Mouse (Mus musculus) MEL (cell line): ENCODE measurements at regions not wholly inside any gene's neighbourhood (a gene's known extent, or its start where the extent isn't known, plus 50 kb on each side); places are given as distances from the start of the nearest gene placed in this dataset.

ENCODE experiments used
- DNase-seq: peaks from one replicate; pipeline ENCODE4 v3.0.0; 2011; ENCODE audit warnings: low read depth, low spot score
- H3K27ac ChIP-seq: 2 replicates; pipeline ENCODE4 v1.5.1; 2012; ENCODE audit warnings: low read depth, mild to moderate bottlenecking, control low read depth, low read length, moderate library complexity; ENCODE audit not compliant: control insufficient read depth
- H3K27me3 ChIP-seq, 2 experiments: fragments of 150-350 bp in 1 of 2; sonication (generic) in 1 of 2; 2 replicates each; pipeline ENCODE4 v1.6.1; 2012; ENCODE audit warnings: low read length in 2 of 2, mild to moderate bottlenecking in 2 of 2, improper control_type of control experiment in 1 of 2, moderate library complexity in 1 of 2; ENCODE audit not compliant: insufficient read depth in 2 of 2, control insufficient read depth in 1 of 2
- H3K36me3 ChIP-seq, 2 experiments: 2 replicates each; pipeline ENCODE4 v1.6.1; 2012 to 2014; ENCODE audit warnings: low read length in 2 of 2, improper control_type of control experiment in 1 of 2, inconsistent platforms in 1 of 2, mild to moderate bottlenecking in 1 of 2; ENCODE audit not compliant: insufficient read depth in 2 of 2, control insufficient read depth in 1 of 2
- H3K4me1 ChIP-seq, 2 experiments: fragments of 150-350 bp in 1 of 2; sonication (generic) in 1 of 2; 2 replicates each; pipeline ENCODE4 v1.6.1; 2012; ENCODE audit warnings: low read length in 2 of 2, improper control_type of control experiment in 1 of 2, mild to moderate bottlenecking in 1 of 2; ENCODE audit not compliant: insufficient read depth in 2 of 2, control insufficient read depth in 1 of 2
- H3K4me3 ChIP-seq, 2 experiments: fragments of 150-350 bp in 1 of 2; sonication (generic) in 1 of 2; 2 replicates each; pipeline ENCODE4 v1.5.1; 2012; ENCODE audit warnings: low read depth in 2 of 2, low read length in 2 of 2, mild to moderate bottlenecking in 2 of 2, moderate library complexity in 2 of 2, control low read depth in 1 of 2, improper control_type of control experiment in 1 of 2; ENCODE audit not compliant: control insufficient read depth in 1 of 2, insufficient read depth in 1 of 2
- H3K79me2 ChIP-seq: 2 replicates; pipeline ENCODE4 v1.6.1; 2012; ENCODE audit warnings: mild to moderate bottlenecking, low read length, moderate library complexity; ENCODE audit not compliant: control insufficient read depth, poor library complexity, insufficient read depth
- H3K9ac ChIP-seq: 2 replicates; pipeline ENCODE4 v1.6.1; 2012; ENCODE audit warnings: low read depth, mild to moderate bottlenecking, control low read depth, low read length, moderate library complexity; ENCODE audit not compliant: control insufficient read depth, poor library complexity, severe bottlenecking
- H3K9me3 ChIP-seq: fragments of 150-350 bp; sonication (generic); replicated peaks from 2 replicates; pipeline ENCODE4 v1.6.1; 2012; ENCODE audit warnings: mild to moderate bottlenecking, low read length, improper control_type of control experiment, moderate library complexity; ENCODE audit not compliant: insufficient read depth
- BHLHE40 ChIP-seq: IDR thresholded peaks from 2 replicates; pipeline ENCODE4 v1.6.1; 2012; ENCODE audit warnings: low read depth, mild to moderate bottlenecking, inconsistent platforms, low read length, improper control_type of control experiment, borderline replicate concordance
- CHD2 ChIP-seq: IDR thresholded peaks from 2 replicates; pipeline ENCODE4 v1.6.1; 2011; ENCODE audit warnings: low read length, improper control_type of control experiment
- CTCF ChIP-seq, 3 experiments: IDR thresholded peaks in 2 of 3; conservative IDR thresholded peaks in 1 of 3; 2 replicates each; pipeline ENCODE4 v1.5.1; 2011 to 2012; ENCODE audit warnings: low read length in 3 of 3, low read depth in 2 of 3, mild to moderate bottlenecking in 2 of 3, improper control_type of control experiment in 1 of 3, inconsistent platforms in 1 of 3, mixed read lengths in 1 of 3, moderate library complexity in 1 of 3; ENCODE audit not compliant: control insufficient read depth in 1 of 3, insufficient read depth in 1 of 3, poor library complexity in 1 of 3, severe bottlenecking in 1 of 3
- E2F4 ChIP-seq: IDR thresholded peaks from 2 replicates; pipeline ENCODE4 v1.6.1; 2011; ENCODE audit warnings: low read depth, low read length, improper control_type of control experiment, borderline replicate concordance
- ELF1 ChIP-seq: IDR thresholded peaks from 2 replicates; pipeline ENCODE4 v1.6.1; 2014; ENCODE audit warnings: low read depth, mild to moderate bottlenecking, inconsistent platforms, low read length, improper control_type of control experiment, moderate library complexity
- EP300 ChIP-seq, 2 experiments: IDR thresholded peaks; 2 replicates each; pipeline ENCODE4 v1.6.1; 2011; ENCODE audit warnings: improper control_type of control experiment in 2 of 2, low read length in 2 of 2, low read depth in 1 of 2, mild to moderate bottlenecking in 1 of 2
- GABPA ChIP-seq: IDR thresholded peaks from 2 replicates; pipeline ENCODE4 v1.6.1; 2012; ENCODE audit warnings: low read depth, mild to moderate bottlenecking, inconsistent platforms, low read length, improper control_type of control experiment, moderate library complexity
- KAT2A ChIP-seq: conservative IDR thresholded peaks from 2 replicates; pipeline ENCODE4 v1.6.1; 2012; ENCODE audit warnings: low read depth, low read length, improper control_type of control experiment, inconsistent platforms
- MAFK ChIP-seq: IDR thresholded peaks from 2 replicates; pipeline ENCODE4 v1.6.1; 2011; ENCODE audit warnings: low read depth, mild to moderate bottlenecking, low read length, improper control_type of control experiment, borderline replicate concordance
- MAX ChIP-seq: IDR thresholded peaks from 2 replicates; pipeline ENCODE4 v1.6.1; 2011; ENCODE audit warnings: low read length, improper control_type of control experiment
- MAZ ChIP-seq: IDR thresholded peaks from 2 replicates; pipeline ENCODE4 v1.6.1; 2012; ENCODE audit warnings: low read depth, mild to moderate bottlenecking, inconsistent platforms, low read length, improper control_type of control experiment
- MYB ChIP-seq: IDR thresholded peaks from 2 replicates; pipeline ENCODE4 v1.6.1; 2011; ENCODE audit warnings: mild to moderate bottlenecking, low read depth, low read length, improper control_type of control experiment
- NRF1 ChIP-seq: IDR thresholded peaks from 2 replicates; pipeline ENCODE4 v1.6.1; 2014; ENCODE audit warnings: low read depth, mild to moderate bottlenecking, inconsistent platforms, low read length, improper control_type of control experiment, moderate library complexity; ENCODE audit not compliant: poor library complexity, insufficient read depth, severe bottlenecking
- POLR2AphosphoS5 ChIP-seq: IDR thresholded peaks from 2 replicates; pipeline ENCODE4 v1.6.1; 2012; ENCODE audit warnings: low read depth, borderline replicate concordance, mild to moderate bottlenecking, inconsistent platforms, low read length, moderate library complexity, mixed read lengths
- RAD21 ChIP-seq: IDR thresholded peaks from 2 replicates; pipeline ENCODE4 v1.6.1; 2011; ENCODE audit warnings: mild to moderate bottlenecking, low read depth, low read length, improper control_type of control experiment
- SIN3A ChIP-seq: IDR thresholded peaks from 2 replicates; pipeline ENCODE4 v1.6.1; 2012; ENCODE audit warnings: low read length, improper control_type of control experiment, inconsistent platforms
- TAL1 ChIP-seq: IDR thresholded peaks from 2 replicates; pipeline ENCODE4 v1.6.1; 2012; ENCODE audit warnings: mild to moderate bottlenecking, inconsistent platforms, low read length, moderate library complexity, mixed read lengths
- TCF12 ChIP-seq: IDR thresholded peaks from 2 replicates; pipeline ENCODE4 v1.6.1; 2014; ENCODE audit warnings: low read depth, mild to moderate bottlenecking, inconsistent platforms, low read length, improper control_type of control experiment, moderate library complexity
- UBTF ChIP-seq: IDR thresholded peaks from 2 replicates; pipeline ENCODE4 v1.6.1; 2012; ENCODE audit warnings: low read depth, mild to moderate bottlenecking, inconsistent platforms, low read length, improper control_type of control experiment, moderate library complexity, borderline replicate concordance; ENCODE audit not compliant: insufficient read depth
- ZC3H11A ChIP-seq: IDR thresholded peaks from 2 replicates; pipeline ENCODE4 v1.6.1; 2012; ENCODE audit warnings: low read depth, mild to moderate bottlenecking, inconsistent platforms, low read length, improper control_type of control experiment
- ZKSCAN1 ChIP-seq: IDR thresholded peaks from 2 replicates; pipeline ENCODE4 v1.6.1; 2012; ENCODE audit warnings: low read depth, mild to moderate bottlenecking, inconsistent platforms, low read length, improper control_type of control experiment, moderate library complexity
- ZMIZ1 ChIP-seq: IDR thresholded peaks from 2 replicates; pipeline ENCODE4 v1.6.1; 2012; ENCODE audit warnings: low read depth, mild to moderate bottlenecking, inconsistent platforms, low read length, improper control_type of control experiment, moderate library complexity

GRCm38 (mm10) chr15:90377959-90378358 lies 153.8 kb downstream of the Alg10b start:
- H3K27ac ChIP-seq = no peak overlapping the region
- TF ChIP-seq MAX (no peak), UBTF (no peak), MAFK (no peak), E2F4 (no peak), ELF1 (no peak), POLR2AphosphoS5 (no peak), ZMIZ1 (no peak), ZKSCAN1 (no peak), TAL1 (no peak), ZC3H11A (no peak), SIN3A (no peak), NRF1 (no peak), GABPA (no peak), RAD21 (no peak), CHD2 (no peak), BHLHE40 (no peak), MYB (no peak), TCF12 (no peak), MAZ (no peak), CTCF (IDR thresholded peaks at IDR 0.05 in 2 of 3, conservative IDR thresholded peaks at IDR 0.05 in 1 of 3; ENCODE audit: control insufficient read depth in 1 of 3, insufficient read depth in 1 of 3, low read depth in 2 of 3, low read length in 3 of 3, poor library complexity in 1 of 3, severe bottlenecking in 1 of 3) (no peak)
- H3K4me3 ChIP-seq = no peak overlapping the region
- H3K27me3 ChIP-seq = no peaks in the 10 kb centered on the region
- no peaks in the 10 kb centered on the region for H3K79me2 ChIP-seq
- H3K36me3 ChIP-seq = no peaks in the 10 kb centered on the region
- no peak for DNase-seq
- no peaks in the 10 kb centered on the region for H3K4me1 ChIP-seq
- no peak overlapping the region for H3K9ac ChIP-seq
- H3K9me3 ChIP-seq = no peaks in the 10 kb centered on the region

DNA sequence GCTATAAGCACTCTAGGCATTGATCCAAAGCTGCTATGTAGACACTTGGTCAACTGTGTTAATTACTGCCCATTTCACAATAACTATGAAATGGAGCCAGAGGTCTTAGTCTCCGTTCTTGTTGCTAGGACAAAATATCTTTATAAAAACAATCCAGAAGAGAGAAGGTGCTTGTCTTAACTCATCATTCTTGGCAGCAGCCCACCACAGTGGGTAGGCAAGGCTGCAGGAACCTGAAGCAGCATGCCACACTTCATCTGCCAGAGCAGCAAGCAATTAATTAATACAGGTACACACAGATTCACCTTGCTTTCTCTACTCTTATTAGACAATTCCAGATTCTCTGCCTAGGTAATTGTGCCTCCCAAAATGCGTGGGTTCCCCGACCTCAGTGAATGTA lies 172.8 kb downstream of the Alg10b start:
- Histone ChIP-seq H3K4me3 (no peak overlapping the region), H3K9me3 (no peaks in the 10 kb centered on the region), H3K79me2 (no peaks in the 10 kb centered on the region), H3K4me1 (no peaks in the 10 kb centered on the region), H3K27me3 (no peaks in the 10 kb centered on the region), H3K27ac (no peak overlapping the region), H3K9ac (no peak overlapping the region), H3K36me3 (no peaks in the 10 kb centered on the region)
- TF ChIP-seq EP300 (IDR thresholded peaks at IDR 0.05; ENCODE audit: low read depth in 1 of 2, low read length in 2 of 2) = no peak
- TF ChIP-seq ZMIZ1 = no peak
- no peak for TF ChIP-seq KAT2A
- DNase-seq = no peak
